Mouse (Mus musculus) testis, postnatal 14 days (tissue): ENCODE data around the gene Nae1.
"Not testable (repeated sequence)": the region's sequence is repeated elsewhere in the genome, so short reads cannot be mapped to it uniquely, and the experiment has no call there.

Source experiments
- DNase-seq: peaks from one replicate; pipeline ENCODE4 v3.0.0; 2021; ENCODE audit warnings: low spot score

Nae1 gene

DNA sequence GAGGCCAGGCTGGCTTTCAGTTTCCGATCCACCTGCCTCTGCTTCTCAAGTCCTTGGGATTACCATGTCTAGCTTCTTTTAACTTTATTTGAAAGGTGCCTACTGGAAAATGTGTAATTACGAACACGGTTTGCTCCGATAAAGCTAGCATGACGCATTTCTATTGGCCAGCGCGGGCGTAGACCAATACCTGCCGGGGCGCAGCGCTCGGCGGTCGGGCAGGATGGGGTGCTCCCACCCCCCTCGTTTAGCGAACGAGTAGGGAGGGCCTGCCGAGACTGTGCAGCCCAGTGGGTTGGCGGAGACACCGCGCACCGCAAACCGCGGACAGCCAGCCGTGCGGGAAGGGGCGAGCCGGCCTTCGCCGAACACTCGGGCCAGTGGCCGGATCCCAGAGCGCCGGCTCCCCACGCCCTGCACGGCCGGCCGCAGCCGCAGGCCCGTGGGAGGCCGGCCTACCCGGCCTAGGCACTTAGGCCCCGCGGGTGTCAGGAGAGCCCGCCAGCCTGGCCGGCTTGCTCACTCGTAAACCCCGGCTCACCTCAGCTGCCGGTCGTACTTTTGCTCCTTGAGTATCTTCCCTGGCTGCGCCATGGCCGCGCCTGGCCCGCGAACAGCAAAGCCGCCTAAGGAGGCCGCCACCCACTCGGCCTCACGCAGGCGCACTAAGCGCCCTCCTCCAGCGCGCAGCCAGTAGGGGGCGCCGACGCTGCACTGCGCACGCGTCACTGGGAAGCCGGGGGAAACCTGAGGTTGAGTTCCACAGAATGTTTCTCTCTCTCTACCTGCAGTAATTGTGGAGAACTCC is at the start of gene Nae1, which contains the start of gene Car7:
Nae1 (minus strand) TSS at position 667 of the 808 bp plus-strand sequence.
Car7 (plus strand) TSS at position 719 of the 808 bp plus-strand sequence.
- DNase-seq, result peak; percentile 91

DNA sequence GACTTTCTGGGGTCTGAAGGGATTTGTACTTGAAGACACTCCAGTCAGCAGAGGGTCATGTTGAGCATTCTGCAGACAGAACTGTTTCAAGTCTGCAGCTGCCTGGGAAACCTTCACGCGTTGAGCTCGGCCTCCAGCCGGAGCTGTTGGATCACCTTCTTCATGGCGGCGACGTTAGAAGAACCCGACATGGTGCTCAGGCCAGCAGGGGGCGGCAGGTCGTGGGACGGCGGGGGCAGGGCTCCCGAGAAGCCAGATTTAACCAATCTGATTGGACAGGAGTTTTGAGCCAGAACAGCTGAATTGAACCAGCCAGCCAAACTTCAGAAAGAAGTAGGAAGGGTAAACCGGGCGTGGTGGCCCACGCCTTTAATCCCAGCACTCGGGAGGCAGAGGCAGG is 43.2 kb upstream of the Nae1 start:
- not testable (repeated sequence) for DNase-seq

DNA sequence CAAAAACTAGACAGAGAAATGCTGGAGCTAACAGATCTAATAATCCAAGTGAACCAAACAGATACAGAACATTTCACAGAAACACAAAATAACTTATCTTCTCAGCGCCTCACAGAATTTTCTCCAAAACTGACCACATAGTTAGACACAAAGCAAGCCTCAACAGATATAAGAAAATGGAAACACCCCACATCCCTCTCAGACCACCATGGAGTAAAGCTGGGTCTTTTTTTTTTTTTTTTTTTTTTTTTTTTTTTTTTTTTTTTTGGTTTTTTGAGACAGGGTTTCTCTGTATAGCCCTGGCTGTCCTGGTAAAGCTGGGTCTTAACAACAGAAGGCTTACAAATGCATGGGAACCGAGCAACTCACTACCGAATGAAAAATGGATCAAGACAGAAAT is 42.4 kb upstream of the Nae1 start:
- no peak for DNase-seq

DNA sequence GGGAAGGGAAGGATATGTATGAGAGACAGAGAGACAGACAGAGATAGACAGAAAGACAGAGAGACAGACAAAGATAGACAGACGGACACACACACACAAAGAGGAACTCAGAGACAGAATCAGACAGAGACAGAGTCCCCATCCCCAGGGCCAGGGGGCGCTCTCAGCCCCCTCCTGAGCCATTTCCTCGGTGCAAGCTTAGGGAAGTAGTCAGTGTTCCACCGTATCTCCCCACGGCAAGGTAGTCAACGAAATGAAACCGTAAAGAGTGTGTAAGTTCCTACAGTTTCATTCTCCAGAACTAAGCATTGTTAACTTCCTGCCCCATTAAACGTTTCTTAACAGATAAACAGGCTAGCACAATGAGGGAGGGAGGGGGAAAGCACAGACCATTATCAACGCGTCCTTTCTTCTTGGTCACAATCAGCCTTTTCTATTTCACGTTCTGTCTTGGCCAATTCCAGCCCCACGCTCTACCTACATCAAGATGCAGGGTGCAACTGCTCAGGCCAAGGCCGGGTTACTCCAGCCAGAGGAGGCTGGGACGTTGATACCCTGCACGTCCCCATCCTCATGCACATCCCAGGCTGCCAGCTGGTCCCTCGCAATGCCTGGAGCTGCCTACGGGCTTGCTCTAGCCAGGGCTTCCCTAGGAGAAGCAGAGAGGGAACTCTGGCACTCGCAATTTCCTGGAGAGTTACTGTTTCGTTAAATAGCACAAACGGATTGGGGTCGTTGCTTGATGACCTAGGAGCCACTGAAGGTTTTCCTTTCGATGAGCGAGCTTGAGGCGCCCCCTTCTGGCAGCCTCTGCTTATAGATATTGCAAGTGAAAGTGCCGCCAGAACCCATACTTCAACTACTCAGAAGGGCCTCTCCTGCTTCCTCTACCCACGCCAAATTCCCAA is 36.3 kb upstream of the Nae1 start:
- peak; percentile 79 for DNase-seq

DNA sequence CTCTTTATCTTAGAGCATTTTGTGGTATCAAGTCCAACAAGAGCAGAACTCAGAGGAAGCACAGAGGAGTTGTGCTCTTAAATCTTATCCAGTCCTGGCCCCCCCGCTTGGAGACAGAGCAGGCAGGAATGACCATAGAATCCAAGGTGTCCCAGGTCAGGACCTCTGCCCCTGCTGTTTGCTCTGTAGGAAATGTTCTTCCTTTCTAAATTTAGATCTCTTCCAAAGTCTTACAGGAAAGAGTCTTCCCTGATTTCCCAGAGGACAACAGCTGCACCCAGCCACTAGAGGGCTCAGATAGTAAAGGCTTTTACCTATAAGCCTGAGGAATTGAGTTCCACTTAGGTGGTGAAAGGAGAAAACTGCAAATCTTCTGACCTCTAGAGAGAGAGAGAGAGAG is 35.1 kb upstream of the Nae1 start:
- peak; percentile 38 for DNase-seq

DNA sequence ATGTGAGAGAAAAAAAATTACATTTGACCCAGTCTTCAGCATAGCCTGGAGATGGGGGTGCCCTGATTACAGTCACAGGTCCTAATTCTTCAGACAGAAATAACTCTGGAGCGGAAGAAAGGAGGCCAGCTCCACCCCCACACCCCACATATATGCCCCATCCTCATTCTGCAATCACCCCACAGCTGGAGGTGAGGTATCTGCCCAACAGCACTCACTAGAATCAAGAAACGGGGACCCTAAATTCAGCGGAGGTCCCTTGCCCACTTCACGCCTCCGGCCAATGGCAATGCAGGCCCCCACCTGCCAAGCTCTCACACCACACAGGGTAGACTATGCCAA is 31.0 kb upstream of the Nae1 start:
- no peak for DNase-seq

DNA sequence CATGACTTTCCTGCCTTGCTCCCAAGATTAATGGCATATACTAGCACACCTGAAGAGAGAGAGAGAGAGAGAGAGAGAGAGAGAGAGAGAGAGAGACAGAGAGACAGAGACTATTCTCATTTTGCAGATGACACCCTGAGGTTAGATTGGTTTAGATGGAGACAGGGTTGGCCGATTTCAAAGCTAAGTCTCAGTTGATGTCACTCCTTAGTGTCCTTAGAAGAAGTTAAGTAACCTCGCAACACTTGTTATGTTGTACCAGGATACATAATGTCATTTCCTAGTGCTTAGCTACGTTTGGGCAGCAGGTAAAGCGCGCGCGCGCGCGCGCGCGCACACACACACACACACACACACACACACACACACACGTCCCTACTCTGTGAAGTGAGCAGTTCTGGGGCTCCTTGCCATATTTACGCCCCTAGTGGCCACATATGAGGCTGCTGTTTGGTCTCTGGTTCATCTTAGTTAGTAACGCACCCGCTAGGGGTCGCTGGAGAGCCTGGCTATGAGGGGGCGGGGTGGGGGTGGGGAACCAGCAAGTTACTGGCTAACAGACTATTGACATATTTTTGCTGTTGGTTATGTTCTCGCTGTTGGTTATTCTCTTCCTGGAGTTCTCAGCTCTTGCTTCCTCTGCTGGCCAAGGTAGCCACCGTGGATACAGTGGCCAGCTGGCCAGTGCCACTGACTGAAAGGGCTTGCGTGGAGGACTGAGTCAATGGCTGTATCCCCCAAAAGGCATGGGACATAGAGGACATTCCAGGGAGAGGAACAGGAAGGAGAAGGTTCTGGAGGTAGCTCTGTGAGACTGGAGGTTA is 30.4 kb upstream of the Nae1 start:
- peak; percentile 73 for DNase-seq

DNA sequence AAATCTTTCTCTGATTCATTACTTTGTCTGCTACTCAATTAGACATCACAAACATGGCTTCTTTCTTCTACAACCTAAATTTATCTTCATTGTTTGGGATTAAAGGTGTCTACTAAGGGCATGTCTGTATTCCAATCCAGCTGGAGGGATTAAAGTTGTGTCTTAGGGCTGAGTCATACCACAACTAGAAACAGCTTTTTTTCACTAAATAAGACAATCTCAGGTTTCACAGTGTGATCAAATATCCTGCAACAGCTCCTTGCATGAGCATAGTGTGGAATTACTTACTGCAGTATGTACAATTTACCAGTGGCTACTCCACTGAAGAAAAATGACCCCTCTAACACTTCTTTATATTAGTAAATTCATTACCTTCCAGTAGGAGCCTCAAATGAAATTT is 26.3 kb upstream of the Nae1 start:
- DNase-seq, result no peak

DNA sequence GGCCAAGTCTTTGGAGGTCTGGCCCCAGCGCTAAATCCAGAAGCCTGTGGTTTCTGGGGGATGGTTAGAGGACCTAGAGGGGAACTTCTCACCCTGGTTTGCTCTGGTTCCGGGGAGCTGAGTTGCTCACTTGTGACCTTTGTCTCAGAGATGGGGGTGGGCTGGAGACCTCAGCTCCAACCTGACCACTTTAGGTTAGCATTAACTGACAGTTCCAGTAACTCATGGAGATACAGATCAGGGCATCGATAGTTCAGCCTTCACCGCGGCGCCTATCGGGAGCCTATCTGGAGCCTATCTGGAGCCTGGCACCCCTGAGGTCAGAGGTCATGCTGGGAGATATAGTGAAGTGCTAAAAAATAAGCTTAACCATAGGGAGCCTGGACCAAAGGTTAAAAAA is 22.8 kb upstream of the Nae1 start:
- DNase-seq, result no peak

DNA sequence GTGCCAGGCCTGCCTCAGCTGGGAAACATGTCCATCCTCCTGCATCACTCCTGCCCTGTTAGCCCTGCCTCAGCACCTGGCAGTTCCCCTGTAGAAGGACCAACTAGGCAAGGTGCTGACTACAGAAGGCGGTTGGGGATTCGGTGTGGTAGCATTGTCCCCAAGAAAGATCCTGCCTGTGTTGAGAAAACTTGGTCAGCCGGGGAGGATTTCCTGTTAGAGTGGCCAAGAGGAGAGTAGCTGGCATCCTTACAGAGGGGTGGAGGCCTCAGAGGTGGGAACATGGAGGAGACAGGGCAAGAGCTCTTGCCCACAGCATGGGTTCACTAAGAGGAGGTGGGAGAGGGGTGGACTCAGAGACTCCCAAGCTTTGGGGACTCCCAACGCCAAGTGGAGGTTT is 20.8 kb upstream of the Nae1 start:
- no peak for DNase-seq

DNA sequence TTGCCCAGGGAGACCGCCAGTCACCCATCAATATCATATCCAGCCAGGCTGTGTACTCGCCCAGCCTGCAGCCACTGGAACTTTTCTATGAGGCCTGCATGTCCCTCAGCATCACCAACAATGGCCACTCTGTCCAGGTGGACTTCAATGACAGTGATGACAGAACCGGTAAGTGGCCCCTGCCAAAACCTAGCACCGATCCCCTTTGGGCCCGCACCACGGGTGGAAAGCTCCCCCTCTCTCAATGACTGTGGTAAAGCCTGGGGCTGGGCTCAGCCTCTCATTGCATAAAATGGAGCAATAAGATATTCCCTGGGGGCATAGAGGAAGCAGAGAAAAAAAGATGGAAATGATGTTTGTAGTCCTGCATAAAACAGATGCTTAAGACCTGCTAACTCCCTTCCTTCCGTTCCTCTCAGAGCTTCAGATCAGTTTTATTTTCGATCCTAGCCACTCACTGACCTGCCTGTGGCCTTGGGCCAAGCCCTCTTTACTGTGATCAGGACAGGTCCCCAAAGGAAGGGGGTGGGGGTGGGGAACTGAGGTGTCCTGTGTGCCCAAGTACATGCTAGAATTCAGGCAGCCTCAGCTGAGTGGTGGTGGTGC is 9.1 kb upstream of the Nae1 start:
- DNase-seq, result no peak

DNA sequence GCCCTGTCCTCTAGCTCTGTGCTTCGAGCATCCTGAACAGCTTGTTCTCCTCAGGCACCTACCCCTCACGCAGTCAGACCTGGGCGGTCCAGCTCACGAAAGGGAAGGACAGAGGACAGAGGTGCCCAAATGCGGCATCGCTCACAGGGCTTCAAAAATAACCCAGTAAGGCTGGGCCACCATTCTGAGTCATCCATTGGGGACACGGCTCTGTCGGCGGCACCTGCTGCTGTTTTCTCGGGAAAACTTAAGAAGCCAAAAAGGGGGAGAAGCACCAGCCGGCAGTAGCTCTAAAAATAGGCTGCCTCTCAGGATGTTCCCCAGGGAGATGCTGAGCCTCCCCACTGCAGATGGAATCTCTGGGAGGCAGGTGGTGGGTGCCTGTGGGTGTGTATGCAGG is 7.7 kb upstream of the Nae1 start:
- no peak for DNase-seq

DNA sequence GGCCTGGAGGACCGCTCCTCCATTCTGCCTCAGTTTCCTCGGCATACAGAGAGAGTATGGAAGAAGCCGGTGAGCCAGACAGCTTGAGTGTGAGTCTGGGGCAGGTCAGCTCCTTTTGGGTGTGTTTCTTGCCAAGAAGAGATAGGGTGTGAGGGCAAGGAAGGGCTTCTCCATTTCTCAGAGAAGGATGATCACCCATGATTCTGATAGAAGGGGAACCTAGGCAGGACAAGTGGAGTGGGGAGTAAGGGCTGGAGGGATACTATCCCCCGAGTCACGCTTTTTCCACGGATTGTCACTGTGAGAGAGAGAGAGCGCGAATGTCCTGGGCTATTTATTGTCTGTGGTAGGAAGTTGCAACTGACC is 7.1 kb upstream of the Nae1 start:
- DNase-seq, result no peak

DNA sequence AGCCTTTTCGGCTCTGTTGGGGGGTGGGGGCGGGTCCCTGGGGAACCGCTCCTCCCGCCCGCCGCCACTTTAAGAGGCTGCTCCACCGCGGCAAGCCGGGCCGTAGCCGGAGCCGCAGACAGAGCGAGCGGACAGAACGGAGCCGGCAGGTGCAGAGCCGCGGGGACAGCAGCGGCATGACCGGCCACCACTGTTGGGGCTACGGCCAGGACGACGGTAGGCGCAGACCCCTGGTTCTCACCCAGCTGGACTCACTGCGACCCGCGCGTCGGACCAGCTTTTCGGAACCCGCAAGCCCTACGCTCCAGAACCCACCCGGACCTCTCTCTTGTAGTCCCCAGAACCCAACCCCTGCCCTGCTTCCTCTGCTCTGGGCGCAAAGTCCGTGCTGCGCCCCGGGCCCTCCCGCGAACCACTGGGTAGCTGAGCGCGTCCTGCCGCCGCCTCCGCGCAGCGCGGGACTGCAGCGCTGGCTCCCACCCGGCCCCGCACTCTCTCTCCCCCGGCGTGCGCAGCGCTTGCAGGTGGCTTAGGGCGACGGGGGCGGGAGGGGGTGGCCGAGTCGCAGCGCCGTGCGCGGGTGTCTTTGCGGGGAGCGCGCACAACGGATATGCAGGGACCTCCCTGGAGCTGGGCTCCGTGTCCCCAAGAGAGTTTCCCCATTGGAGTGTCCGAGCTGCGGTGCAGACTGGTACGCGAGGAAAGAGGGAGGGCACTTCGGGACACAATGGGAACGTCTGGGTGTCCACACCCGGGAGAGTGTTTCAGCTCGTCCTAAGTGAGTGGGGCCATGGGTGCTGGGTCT is 6.5 kb upstream of the Nae1 start:
- DNase-seq, result no peak

DNA sequence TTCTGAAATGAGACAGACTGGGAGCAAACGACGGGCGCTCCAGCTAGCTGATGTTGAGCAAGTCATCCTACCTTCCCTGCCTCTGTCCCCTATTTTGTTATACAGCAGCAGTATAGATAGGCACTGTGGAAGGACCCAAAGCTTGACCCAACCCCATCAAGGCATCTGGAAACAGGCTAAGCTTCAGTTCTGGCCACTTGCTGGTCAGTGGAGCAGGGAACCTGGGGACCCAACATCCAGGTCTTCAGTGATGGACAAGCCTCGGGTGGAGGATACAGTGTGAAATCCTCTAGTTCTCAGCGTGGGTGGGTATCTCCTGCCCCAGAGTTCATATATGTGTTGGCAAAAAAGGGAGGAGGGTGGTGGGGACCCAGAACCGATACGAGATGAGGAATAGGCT is 5.8 kb upstream of the Nae1 start:
- DNase-seq, result no peak

DNA sequence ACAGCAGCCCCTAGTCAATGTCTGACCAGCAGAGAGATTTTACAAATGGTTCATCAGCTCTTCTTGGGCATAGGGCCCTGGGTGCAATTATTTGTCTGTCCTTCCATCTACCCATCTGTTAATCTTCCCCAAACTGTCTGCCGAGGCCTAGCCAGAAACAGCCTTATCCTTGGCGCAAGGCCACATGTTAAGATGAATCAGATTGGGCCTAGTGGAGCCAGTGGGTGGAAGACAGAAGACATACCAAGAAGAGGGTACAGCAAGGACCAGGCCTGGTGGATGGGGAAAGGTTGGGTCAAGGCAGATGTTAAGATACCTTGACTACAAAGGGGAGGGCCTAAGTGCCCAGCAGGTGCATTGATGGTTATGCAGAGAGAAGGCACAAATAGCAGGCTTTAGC is 5.1 kb upstream of the Nae1 start:
- DNase-seq, result no peak

DNA sequence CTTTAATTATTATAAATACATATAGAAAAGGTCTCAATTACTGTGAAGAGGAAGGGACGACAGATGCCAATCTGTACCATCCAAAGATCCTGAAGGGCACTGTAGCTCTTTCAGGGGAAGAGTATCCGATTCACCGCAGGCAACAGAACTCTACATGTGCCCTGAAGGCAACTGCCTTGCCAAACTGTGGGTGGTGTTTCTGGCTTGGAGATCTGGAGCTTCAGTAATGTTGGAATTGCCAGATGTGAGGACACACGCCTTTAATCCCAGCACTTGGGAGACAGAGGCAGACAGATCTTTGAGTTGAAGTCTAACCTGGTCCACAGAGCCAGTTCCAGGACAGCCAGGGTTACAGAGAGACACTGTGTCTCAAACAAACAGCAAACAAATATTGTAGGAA is 4.5 kb upstream of the Nae1 start:
- no peak for DNase-seq

DNA sequence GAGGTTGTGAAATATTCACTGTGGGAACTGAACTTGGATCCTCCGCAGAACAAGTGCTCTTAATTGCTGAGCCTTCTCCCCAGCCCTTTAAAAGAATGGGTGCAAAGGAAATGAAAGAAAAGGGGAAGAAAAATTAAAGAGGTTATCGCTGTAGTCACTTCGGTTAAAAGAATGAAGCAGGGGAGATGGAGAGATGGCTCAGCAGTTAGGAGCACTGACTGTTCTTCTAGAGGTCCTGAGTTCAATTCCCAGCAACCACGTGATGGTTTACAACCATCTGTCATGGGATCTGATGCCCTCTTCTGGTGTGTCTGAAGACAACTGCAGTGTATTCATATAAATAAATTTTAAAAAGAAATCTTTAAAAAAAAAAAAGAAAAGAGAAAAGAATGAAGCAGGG is 1.6 kb upstream of the Nae1 start:
- DNase-seq, result no peak

DNA sequence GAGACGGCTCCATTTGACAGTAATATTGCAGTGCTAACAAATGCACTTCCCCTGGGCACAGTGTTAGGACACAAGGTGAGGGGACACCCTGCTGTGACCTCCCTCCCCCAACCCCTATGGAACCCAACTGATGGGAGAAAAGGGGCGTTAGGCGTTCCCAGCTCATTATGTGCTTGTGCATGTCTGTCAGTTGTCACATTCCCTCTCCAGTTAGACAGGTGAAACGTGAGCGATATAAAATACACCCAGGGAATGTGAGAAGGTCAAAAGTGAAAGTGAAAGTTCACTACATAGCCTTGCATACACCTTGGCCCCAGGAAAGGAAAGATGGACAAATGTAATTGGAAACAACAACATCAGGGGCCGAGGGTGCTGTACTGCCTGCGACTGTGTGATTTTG is 941 bp upstream of the Nae1 start:
- no peak for DNase-seq

DNA sequence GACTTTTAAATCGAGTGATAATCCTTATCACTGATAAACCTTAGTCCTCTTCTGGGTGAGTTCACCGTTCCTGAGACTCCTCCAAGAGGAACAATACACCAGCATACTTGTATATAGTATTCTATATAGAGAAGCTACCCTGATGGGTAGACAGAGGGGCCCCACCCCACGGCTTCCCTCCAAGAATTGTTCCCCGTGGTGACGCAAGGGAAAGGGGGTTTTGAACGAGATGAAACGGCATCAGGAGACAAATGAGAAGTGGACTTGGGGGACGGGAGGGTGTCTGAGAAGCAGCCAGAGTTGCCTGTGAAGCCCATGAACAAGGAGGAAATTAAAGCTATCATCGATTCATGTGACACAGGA is 323 bp upstream of the Nae1 start:
- no peak for DNase-seq

DNA sequence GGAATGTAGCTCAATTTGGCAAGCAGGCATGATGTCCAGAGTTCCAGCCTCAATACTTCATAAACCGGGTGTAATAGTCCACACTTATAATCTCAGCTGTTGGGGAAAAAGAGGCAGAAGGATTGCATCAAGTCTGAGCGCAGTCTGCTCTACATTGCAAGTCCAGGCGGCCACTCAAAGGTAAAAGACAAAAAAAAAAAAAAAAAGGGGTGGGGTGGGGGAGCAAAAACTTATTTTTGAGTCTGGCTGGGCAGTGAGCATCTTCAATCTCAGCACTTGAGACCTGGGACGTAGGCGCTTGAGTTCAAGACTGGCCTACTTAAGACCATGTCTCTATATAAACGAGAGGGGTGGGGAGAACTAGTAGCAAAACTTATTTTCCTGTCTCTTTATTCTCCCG is 886 bp downstream of the Nae1 start:
- DNase-seq, result no peak
